Mouse (Mus musculus): ENCODE results near the gene Gm28360.
"Not testable (repeated sequence)": the region's sequence is repeated elsewhere in the genome, so short reads cannot be mapped to it uniquely, and the experiment has no call there.

The Gm28360 gene

GRCm38 (mm10) chr1:117829781-117830180, at the start of gene Gm28360:
Gm28360 (plus strand) TSS chr1:117830081.
- DNase-seq (ENCODE audit: low spot score): not testable (repeated sequence)

GRCm38 (mm10) chr1:117780833-117781232, 49.0 kb upstream of the Gm28360 start, which contains the start of gene B020011L13Rik:
B020011L13Rik (plus strand) TSS chr1:117781133.
- not testable (repeated sequence) for DNase-seq (ENCODE audit: low spot score)

GRCm38 (mm10) chr1:117816271-117816670, 13.6 kb upstream of the Gm28360 start:
- not testable (repeated sequence) for DNase-seq (ENCODE audit: low spot score)

- not testable (repeated sequence) for DNase-seq (ENCODE audit: low spot score)
Measured at GRCm38 (mm10) chr1:117851718-117852117, 21.8 kb downstream of the Gm28360 start.

All from ovary, adult 18-20 months (tissue).